Mouse (Mus musculus) heart, embryonic 11.5 days (tissue): ENCODE measurements around the gene Dhodh. TPM values are rescaled to one million over a fixed set of nuclear protein-coding genes. Genes with fewer than 3 reads are reported as not detected.

Experiments
- ATAC-seq: fragments of 200-750 bp; cut with Nextera tagmentation; replicated peaks from 2 replicates; pipeline ENCODE4 v1.8.0; 2017; ENCODE audit warnings: moderate library complexity; ENCODE audit not compliant: insufficient number of reproducible peaks, low FRiP score, low TSS enrichment
- H3K27ac ChIP-seq: fragments of 300-500 bp; sonication (generic); 2 replicates; pipeline ENCODE4 v1.5.1; 2014; ENCODE audit warnings: mild to moderate bottlenecking, low read depth, low read length
- H3K27me3 ChIP-seq: fragments of 300-500 bp; sonication (generic); 2 replicates; pipeline ENCODE4 v1.6.1; 2014; ENCODE audit warnings: mild to moderate bottlenecking, low read length, mixed read lengths; ENCODE audit not compliant: control insufficient read depth, insufficient read depth
- H3K36me3 ChIP-seq: fragments of 300-500 bp; sonication (generic); 2 replicates; pipeline ENCODE4 v1.6.1; 2014; ENCODE audit warnings: mild to moderate bottlenecking, low read length, moderate library complexity, mixed read lengths; ENCODE audit not compliant: control insufficient read depth, insufficient read depth
- H3K4me1 ChIP-seq: fragments of 300-500 bp; sonication (generic); 2 replicates; pipeline ENCODE4 v1.6.1; 2014; ENCODE audit warnings: low read length; ENCODE audit not compliant: control insufficient read depth, insufficient read depth
- H3K4me2 ChIP-seq: fragments of 300-500 bp; sonication (generic); 2 replicates; pipeline ENCODE4 v1.6.1; 2014; ENCODE audit warnings: mild to moderate bottlenecking, moderate library complexity
- H3K4me3 ChIP-seq: fragments of 300-500 bp; sonication (generic); 2 replicates; pipeline ENCODE4 v1.5.1; 2014; ENCODE audit warnings: low read depth, low read length
- H3K9ac ChIP-seq: fragments of 300-500 bp; sonication (generic); 2 replicates; pipeline ENCODE4 v1.6.1; 2014; ENCODE audit warnings: mild to moderate bottlenecking, low read depth, low read length, moderate library complexity
- H3K9me3 ChIP-seq: fragments of 300-500 bp; sonication (generic); replicated peaks from 2 replicates; pipeline ENCODE4 v1.6.1; 2016; ENCODE audit warnings: low read length; ENCODE audit not compliant: control insufficient read depth
- WGBS: fragments of 180-500 bp; shearing (Covaris S2); extraction: QIAGEN DNeasy Blood & Tissue Kit; methylation state at CpG from one replicate; pipeline ENCODE4 v1.1.7; 2014; ENCODE audit not compliant: insufficient replicate concordance; 5-methylcytosine and 5-hydroxymethylcytosine counted together
- polyA plus RNA-seq: library from polyadenylated mRNA; unstranded; fragments of >200 nt; fragmentation: Nextera tagmentation; extraction: Ambion mirVana; gene quantifications from 2 replicates; pipeline ENCODE4 v1.2.1, GENCODE M21; 2014

Gene Dhodh
- polyA plus RNA-seq, 1 experiment from 2014 or later = 32.2 TPM

- WGBS = 75% methylated on average over 8 of the region's 8 CpGs
- Histone ChIP-seq H3K4me3 (no peak overlapping the region), H3K9me3 (no peaks in the 10 kb centered on the region), H3K36me3 (peaks cover 5% of the 10 kb centered on the region), H3K4me2 (no peak overlapping the region), H3K27me3 (no peaks in the 10 kb centered on the region), H3K9ac (no peak overlapping the region), H3K27ac (no peak overlapping the region), H3K4me1 (no peaks in the 10 kb centered on the region)
- ATAC-seq = no peak
Observed at GRCm38 (mm10) chr8:109542748-109543519, 65.5 kb downstream of the Dhodh start.

GRCm38 (mm10) chr8:109542165-109542564 lies 66.3 kb downstream of the Dhodh start:
- no peak overlapping the region for H3K4me3 ChIP-seq
- 64% methylated on average over 5 of the region's 5 CpGs for WGBS

More at GRCm38 (mm10) chr8:109542165-109542564, 66.3 kb downstream of the Dhodh start:
- Histone ChIP-seq H3K27ac (no peak overlapping the region), H3K27me3 (no peaks in the 10 kb centered on the region), H3K9ac (no peak overlapping the region), H3K36me3 (no peaks in the 10 kb centered on the region; the same call in 1 of the 2 replicates), H3K4me2 (no peak overlapping the region), H3K9me3 (no peaks in the 10 kb centered on the region), H3K4me1 (no peaks in the 10 kb centered on the region)
- no peak for ATAC-seq

Other genes starting within 250 kb of the Dhodh start
- gene Pmfbp1, start 114.6 kb downstream of the Dhodh start, polyA plus RNA-seq = 0.10 and 0.28 TPM in 2 replicates
- 12.1 and 15.2 TPM in 2 replicates for gene Dhx38, start 42.8 kb downstream of the Dhodh start, polyA plus RNA-seq
- 18.9 and 19.2 TPM in 2 replicates for gene Txnl4b, start 42.8 kb downstream of the Dhodh start, polyA plus RNA-seq
- gene Hp, start 29.5 kb downstream of the Dhodh start, polyA plus RNA-seq = 0.54 and 0.74 TPM in 2 replicates
- gene Pkd1l3, start 5.8 kb upstream of the Dhodh start, polyA plus RNA-seq = 0.34 and 0.41 TPM in 2 replicates
- gene Ist1, start 84.6 kb upstream of the Dhodh start, polyA plus RNA-seq = 89.6 and 106 TPM in 2 replicates
- 17.0 and 19.6 TPM in 2 replicates for gene Zfp821, start 96.9 kb upstream of the Dhodh start, polyA plus RNA-seq
- 5.4 and 5.5 TPM in 2 replicates for gene Atxn1l, start 129.1 kb upstream of the Dhodh start, polyA plus RNA-seq
- 22.1 and 35.4 TPM in 2 replicates for gene Ap1g1, start 169.9 kb upstream of the Dhodh start, polyA plus RNA-seq